Mouse (Mus musculus) forebrain, embryonic 13.5 days (tissue): ENCODE measurements around the gene Gtpbp2. TPM values are rescaled to one million over a fixed set of nuclear protein-coding genes. Genes with fewer than 3 reads are reported as not detected.
A peak's percentile ranks its signal among the peaks of the same experiment; 100 is the strongest.

Source experiments
- ATAC-seq: fragments of 200-750 bp; cut with Nextera tagmentation; 2 replicates; pipeline ENCODE4 v1.8.0; 2017
- H3K27ac ChIP-seq: fragments of 300-500 bp; sonication (generic); 2 replicates; pipeline ENCODE4 v1.5.1; 2015; ENCODE audit warnings: inconsistent platforms, mild to moderate bottlenecking, moderate library complexity
- H3K27me3 ChIP-seq: fragments of 300-500 bp; sonication (generic); 2 replicates; pipeline ENCODE4 v1.6.1; 2015; ENCODE audit warnings: mild to moderate bottlenecking, inconsistent platforms
- H3K36me3 ChIP-seq: fragments of 300-500 bp; sonication (generic); 2 replicates; pipeline ENCODE4 v1.6.1; 2015; ENCODE audit warnings: mild to moderate bottlenecking, inconsistent platforms; ENCODE audit not compliant: poor library complexity, severe bottlenecking
- H3K4me1 ChIP-seq: fragments of 300-500 bp; sonication (generic); 2 replicates; pipeline ENCODE4 v1.6.1; 2015; ENCODE audit warnings: inconsistent platforms
- H3K4me2 ChIP-seq: fragments of 300-500 bp; sonication (generic); 2 replicates; pipeline ENCODE4 v1.6.1; 2015; ENCODE audit warnings: inconsistent platforms, mild to moderate bottlenecking, moderate library complexity
- H3K4me3 ChIP-seq: fragments of 300-500 bp; sonication (generic); 2 replicates; pipeline ENCODE4 v1.5.1; 2015; ENCODE audit warnings: mild to moderate bottlenecking, inconsistent platforms
- H3K9ac ChIP-seq: fragments of 300-500 bp; sonication (generic); 2 replicates; pipeline ENCODE4 v1.6.1; 2015; ENCODE audit warnings: mild to moderate bottlenecking, inconsistent platforms
- H3K9me3 ChIP-seq: fragments of 300-500 bp; sonication (generic); replicated peaks from 2 replicates; pipeline ENCODE4 v1.6.1; 2016; ENCODE audit warnings: inconsistent platforms
- WGBS: fragments of 180-500 bp; shearing (Covaris S2); methylation state at CpG from one replicate; pipeline ENCODE4 v1.1.7; 2015; 5-methylcytosine and 5-hydroxymethylcytosine counted together
- polyA plus RNA-seq: library from polyadenylated mRNA; unstranded; fragments of >200 nt; fragmentation: Nextera tagmentation; extraction: Ambion mirVana; gene quantifications from 2 replicates; pipeline ENCODE4 v1.2.1, GENCODE M21; 2015

The Gtpbp2 gene
- polyA plus RNA-seq, 1 experiment from 2014 or later: 38.3 TPM

GRCm38 (mm10) chr17:46160090-46160662, 656 bp upstream of the Gtpbp2 start:
- Histone ChIP-seq H3K9ac (peak overlapping the region; percentile 63), H3K27ac (peak overlapping the region; percentile 73), H3K4me3 (peak overlapping the region; percentile 82), H3K4me2 (peak overlapping the region; percentile 84), H3K9me3 (no peaks in the 10 kb centered on the region), H3K27me3 (no peaks in the 10 kb centered on the region), H3K4me1 (peaks cover 30% of the 10 kb centered on the region), H3K36me3 (peaks cover 21% of the 10 kb centered on the region)
- under 1% methylated on average over 16 of the region's 16 CpGs for WGBS
- ATAC-seq: peak; percentile 71

DNA sequence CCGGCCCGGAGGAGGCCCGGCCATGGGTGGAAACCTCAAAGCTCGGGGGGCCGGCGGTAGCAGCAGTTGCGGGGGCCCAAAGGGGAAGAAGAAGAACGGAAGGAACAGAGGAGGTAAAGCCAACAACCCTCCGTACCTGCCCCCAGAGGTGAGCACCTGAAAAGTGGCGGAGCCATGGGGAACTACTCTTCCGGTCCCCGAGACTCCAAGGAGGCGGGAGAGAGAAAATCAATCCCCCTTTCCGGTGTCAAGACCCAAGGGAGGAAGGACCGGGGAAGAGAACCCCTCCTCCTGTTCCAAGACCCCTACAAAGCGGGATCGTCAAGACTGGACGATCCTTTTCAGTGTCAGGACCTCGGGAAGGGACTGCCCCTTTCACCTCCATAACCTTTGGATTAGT, 347 bp downstream of the Gtpbp2 start:
- Histone ChIP-seq H3K4me1 (peaks cover 30% of the 10 kb centered on the region), H3K9me3 (no peaks in the 10 kb centered on the region), H3K27me3 (no peaks in the 10 kb centered on the region), H3K27ac (peak overlapping the region; percentile 49), H3K4me2 (peak overlapping the region; percentile 84), H3K36me3 (peaks cover 31% of the 10 kb centered on the region), H3K4me3 (peak overlapping the region; percentile 82), H3K9ac (peak overlapping the region; percentile 87)
- peak; percentile 25 for ATAC-seq
- 0% methylated on average over 16 of the region's 19 CpGs for WGBS

DNA sequence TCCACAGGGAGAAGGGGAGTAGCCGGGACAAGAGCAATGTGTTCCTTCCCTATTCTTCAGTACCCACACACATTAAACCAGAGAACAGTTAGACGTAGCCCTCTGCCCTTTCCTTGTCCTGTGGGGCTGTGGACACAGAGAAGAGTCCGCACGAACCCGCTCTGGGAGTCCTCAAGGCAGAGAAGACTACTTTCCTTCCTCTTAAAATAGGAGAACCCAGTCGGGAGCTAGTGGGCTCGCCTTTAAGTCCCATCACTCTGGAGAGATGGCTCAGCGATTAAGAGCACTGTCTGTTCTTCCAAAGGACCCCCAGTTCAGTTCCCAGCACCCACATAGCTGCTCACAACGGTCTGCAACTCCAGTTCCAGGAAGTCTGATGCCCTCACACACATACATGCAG, 878 bp downstream of the Gtpbp2 start:
- no peaks in the 10 kb centered on the region for H3K9me3 ChIP-seq
- no peaks in the 10 kb centered on the region for H3K27me3 ChIP-seq
- no peak for ATAC-seq
- peak overlapping the region; percentile 87 for H3K9ac ChIP-seq
- H3K4me1 ChIP-seq: peaks cover 30% of the 10 kb centered on the region
- peak overlapping the region; percentile 82 for H3K4me3 ChIP-seq
- H3K4me2 ChIP-seq: peak overlapping the region; percentile 84
- peaks cover 36% of the 10 kb centered on the region for H3K36me3 ChIP-seq
- 50% methylated on average over 9 of the region's 9 CpGs for WGBS
- peak overlapping the region; percentile 49; the same call in 1 of the 2 replicates for H3K27ac ChIP-seq

DNA sequence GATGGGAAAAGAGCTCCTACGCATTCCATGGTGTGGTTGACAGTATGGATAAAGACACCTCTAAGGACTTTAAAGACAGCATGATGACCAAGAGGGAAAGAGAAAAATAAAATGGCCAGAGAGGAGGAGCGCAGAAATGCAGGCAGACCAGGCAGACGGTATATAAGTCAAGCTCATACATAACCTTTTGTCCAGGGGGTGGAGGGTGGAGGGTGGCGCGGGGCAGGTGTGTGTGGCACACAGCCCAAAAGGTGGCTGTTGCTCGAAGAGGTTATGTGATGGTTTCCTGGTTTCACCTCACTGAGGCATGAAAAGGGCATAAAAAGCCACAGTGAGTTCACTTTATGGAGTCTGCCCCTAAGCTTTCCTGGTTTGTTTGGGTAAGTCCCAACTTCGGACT, 1.7 kb downstream of the Gtpbp2 start:
- no peaks in the 10 kb centered on the region for H3K9me3 ChIP-seq
- H3K27ac ChIP-seq: no peak overlapping the region
- H3K9ac ChIP-seq: no peak overlapping the region
- H3K36me3 ChIP-seq: peaks cover 44% of the 10 kb centered on the region
- WGBS: 94% methylated on average over 7 of the region's 7 CpGs
- no peak for ATAC-seq
- peaks cover 30% of the 10 kb centered on the region for H3K4me1 ChIP-seq
- H3K4me2 ChIP-seq: peak overlapping the region; percentile 84
- H3K4me3 ChIP-seq: no peak overlapping the region
- no peaks in the 10 kb centered on the region for H3K27me3 ChIP-seq

DNA sequence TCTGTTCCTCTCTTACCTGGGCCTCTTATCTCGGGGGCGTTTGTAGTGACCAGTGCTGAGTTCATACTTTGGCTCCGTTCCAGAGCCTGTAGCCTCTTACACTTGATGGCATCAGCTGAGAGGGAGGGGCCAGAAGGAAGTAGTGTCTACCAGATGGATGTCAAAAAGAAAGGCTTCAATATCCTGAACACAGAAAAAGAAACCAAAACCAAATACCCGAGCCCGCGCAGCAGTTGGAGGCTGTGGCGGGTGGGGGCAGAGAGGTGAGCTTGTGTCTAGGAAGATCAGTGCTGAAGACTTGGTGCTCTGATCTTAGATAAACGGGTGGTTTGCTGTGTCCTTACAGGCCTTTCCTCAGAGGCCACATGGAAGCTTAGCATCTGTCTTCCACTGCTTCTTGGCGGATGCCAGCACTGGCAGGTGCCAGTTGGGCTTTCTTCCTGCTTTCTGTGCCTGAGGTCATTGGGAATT, 2.2 kb downstream of the Gtpbp2 start:
- Histone ChIP-seq H3K4me1 (peaks cover 30% of the 10 kb centered on the region), H3K9ac (0 out of 2 replicates have a peak overlapping the region, but pooled peaks have one; percentile 13), H3K4me3 (no peak overlapping the region), H3K27ac (peak overlapping the region; percentile 14; the same call in 1 of the 2 replicates), H3K9me3 (no peaks in the 10 kb centered on the region), H3K4me2 (peak overlapping the region; percentile 84), H3K27me3 (no peaks in the 10 kb centered on the region), H3K36me3 (peaks cover 49% of the 10 kb centered on the region)
- 89% methylated on average over 9 of the region's 9 CpGs for WGBS
- ATAC-seq: no peak

- Histone ChIP-seq H3K9ac (no peak overlapping the region), H3K27ac (no peak overlapping the region), H3K9me3 (no peaks in the 10 kb centered on the region), H3K36me3 (peaks cover 62% of the 10 kb centered on the region), H3K4me2 (no peak overlapping the region), H3K4me3 (no peak overlapping the region), H3K27me3 (no peaks in the 10 kb centered on the region), H3K4me1 (peaks cover 30% of the 10 kb centered on the region)
- WGBS: 97% methylated on average over 8 of the region's 8 CpGs
- no peak for ATAC-seq
These were observed 3.5 kb downstream of the Gtpbp2 start for GRCm38 (mm10) chr17:46164301-46164700.

DNA sequence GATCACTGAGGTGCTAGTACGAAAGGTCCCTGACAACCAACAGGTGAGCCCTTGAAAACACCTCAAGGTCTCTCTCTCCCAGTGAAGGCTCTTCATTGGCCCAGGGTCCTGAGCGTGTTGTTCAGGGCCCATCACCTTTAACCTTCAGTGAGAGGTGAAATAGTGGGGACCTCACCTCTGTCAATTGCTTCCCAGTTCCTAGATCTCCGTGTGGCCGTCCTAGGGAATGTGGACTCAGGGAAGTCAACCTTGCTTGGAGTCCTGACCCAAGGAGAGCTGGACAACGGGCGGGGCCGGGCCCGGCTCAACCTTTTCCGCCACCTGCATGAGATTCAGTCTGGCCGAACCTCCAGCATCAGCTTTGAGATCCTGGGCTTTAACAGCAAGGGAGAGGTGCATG, 4.0 kb downstream of the Gtpbp2 start:
- H3K9ac ChIP-seq: no peak overlapping the region
- H3K4me2 ChIP-seq: no peak overlapping the region
- no peak for ATAC-seq
- peaks cover 67% of the 10 kb centered on the region for H3K36me3 ChIP-seq
- WGBS: 93% methylated on average over 10 of the region's 10 CpGs
- no peaks in the 10 kb centered on the region for H3K9me3 ChIP-seq
- no peak overlapping the region for H3K27ac ChIP-seq
- no peaks in the 10 kb centered on the region for H3K27me3 ChIP-seq
- H3K4me1 ChIP-seq: peaks cover 28% of the 10 kb centered on the region
- H3K4me3 ChIP-seq: no peak overlapping the region

DNA sequence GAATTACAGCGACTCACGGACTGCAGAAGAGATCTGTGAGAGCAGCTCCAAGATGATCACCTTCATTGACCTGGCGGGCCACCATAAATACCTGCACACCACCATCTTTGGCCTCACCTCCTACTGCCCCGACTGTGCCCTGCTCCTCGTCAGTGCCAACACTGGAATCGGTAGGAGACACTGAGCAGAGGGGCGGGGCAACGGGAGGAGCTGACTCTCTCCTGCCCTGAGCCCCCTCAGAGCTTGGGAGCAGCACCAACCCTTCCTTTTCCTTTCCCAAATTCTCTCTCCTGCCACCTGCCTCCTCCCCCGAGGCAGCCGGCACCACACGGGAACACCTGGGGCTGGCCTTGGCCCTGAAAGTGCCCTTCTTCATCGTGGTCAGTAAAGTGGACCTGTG, 4.6 kb downstream of the Gtpbp2 start:
- no peak overlapping the region for H3K27ac ChIP-seq
- H3K36me3 ChIP-seq: peaks cover 74% of the 10 kb centered on the region
- 90% methylated on average over 12 of the region's 12 CpGs for WGBS

GRCm38 (mm10) chr17:46166270-46166669, 5.4 kb downstream of the Gtpbp2 start:
- no peak overlapping the region for H3K27ac ChIP-seq
- no peak overlapping the region for H3K4me2 ChIP-seq
- no peak for ATAC-seq
- H3K36me3 ChIP-seq: peaks cover 82% of the 10 kb centered on the region
- 82% methylated on average over 5 of the region's 5 CpGs for WGBS
- no peaks in the 10 kb centered on the region for H3K9me3 ChIP-seq
- peaks cover 21% of the 10 kb centered on the region for H3K4me1 ChIP-seq
- no peaks in the 10 kb centered on the region for H3K27me3 ChIP-seq
- no peak overlapping the region for H3K4me3 ChIP-seq
- H3K9ac ChIP-seq: no peak overlapping the region

More for the DNA sequence above, 4.6 kb downstream of the Gtpbp2 start:
- H3K4me2 ChIP-seq: no peak overlapping the region
- H3K4me3 ChIP-seq: no peak overlapping the region
- no peak overlapping the region for H3K9ac ChIP-seq
- peaks cover 21% of the 10 kb centered on the region for H3K4me1 ChIP-seq
- H3K9me3 ChIP-seq: no peaks in the 10 kb centered on the region
- ATAC-seq: no peak
- H3K27me3 ChIP-seq: no peaks in the 10 kb centered on the region

- Histone ChIP-seq H3K4me1 (peaks cover 14% of the 10 kb centered on the region), H3K4me2 (no peak overlapping the region), H3K9ac (no peak overlapping the region), H3K9me3 (no peaks in the 10 kb centered on the region), H3K27ac (no peak overlapping the region), H3K4me3 (no peak overlapping the region), H3K27me3 (no peaks in the 10 kb centered on the region), H3K36me3 (peaks cover 86% of the 10 kb centered on the region)
- no peak for ATAC-seq
- WGBS: 88% methylated on average over 11 of the region's 11 CpGs
These were observed 6.2 kb downstream of the Gtpbp2 start for GRCm38 (mm10) chr17:46167014-46167413.

DNA sequence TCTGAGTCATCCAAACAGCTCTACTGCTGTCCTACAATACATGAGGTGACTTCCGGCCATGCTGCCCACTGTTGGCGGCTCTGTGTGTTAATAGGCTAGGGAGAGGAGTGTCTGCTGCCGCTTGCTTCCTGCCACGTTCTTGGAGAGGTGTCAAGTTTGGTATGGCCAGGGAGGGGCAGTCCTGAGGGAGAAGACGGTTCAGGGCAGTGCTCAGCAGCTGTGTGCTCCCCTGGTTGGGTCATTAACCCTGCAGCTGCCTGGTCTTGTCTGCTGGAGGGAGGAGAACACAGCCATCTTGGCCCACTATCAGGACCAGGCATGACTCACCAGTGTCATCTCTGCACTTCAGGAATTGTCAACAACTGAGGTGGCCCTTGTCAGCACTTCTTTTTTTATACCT, 7.5 kb downstream of the Gtpbp2 start:
- 67% methylated on average over 5 of the region's 5 CpGs for WGBS
- H3K4me2 ChIP-seq: no peak overlapping the region
- H3K27me3 ChIP-seq: no peaks in the 10 kb centered on the region
- H3K4me1 ChIP-seq: peaks cover under 1% of the 10 kb centered on the region; the same call in 1 of the 2 replicates
- peaks cover 96% of the 10 kb centered on the region for H3K36me3 ChIP-seq
- no peaks in the 10 kb centered on the region for H3K9me3 ChIP-seq
- no peak overlapping the region for H3K9ac ChIP-seq
- no peak overlapping the region for H3K27ac ChIP-seq
- ATAC-seq: no peak
- H3K4me3 ChIP-seq: no peak overlapping the region

- 0 out of 2 replicates have a peak overlapping the region, but pooled peaks have one; percentile 16 for H3K9ac ChIP-seq
- no peaks in the 10 kb centered on the region for H3K27me3 ChIP-seq
- H3K4me3 ChIP-seq: no peak overlapping the region
- no peak overlapping the region for H3K27ac ChIP-seq
- no peak overlapping the region for H3K4me2 ChIP-seq
- no peaks in the 10 kb centered on the region for H3K4me1 ChIP-seq
- ATAC-seq: no peak
- peaks cover 94% of the 10 kb centered on the region for H3K36me3 ChIP-seq
- no peaks in the 10 kb centered on the region for H3K9me3 ChIP-seq
- WGBS: 93% methylated on average over 5 of the region's 5 CpGs
These were observed 7.9 kb downstream of the Gtpbp2 start for GRCm38 (mm10) chr17:46168768-46169167.

GRCm38 (mm10) chr17:46170538-46170937, 9.7 kb downstream of the Gtpbp2 start:
- no peak overlapping the region for H3K27ac ChIP-seq
- H3K4me2 ChIP-seq: no peak overlapping the region
- H3K36me3 ChIP-seq: peaks cover 87% of the 10 kb centered on the region
- H3K4me1 ChIP-seq: no peaks in the 10 kb centered on the region
- H3K4me3 ChIP-seq: no peak overlapping the region
- no peak overlapping the region for H3K9ac ChIP-seq
- WGBS: 72% methylated on average over 3 of the region's 3 CpGs
- no peaks in the 10 kb centered on the region for H3K9me3 ChIP-seq
- 0 out of 2 replicates have a peak, but pooled peaks have one; percentile 45 for ATAC-seq
- H3K27me3 ChIP-seq: no peaks in the 10 kb centered on the region
